Mouse (Mus musculus): Measurements from ENCODE around the gene Mlf2. TPM values are rescaled to one million over a fixed set of nuclear protein-coding genes. Genes with fewer than 3 reads are reported as not detected.
A peak's percentile ranks its signal among the peaks of the same experiment; 100 is the strongest.

The Mlf2 gene
- polyA plus RNA-seq, 2 experiments from 2014 or later = 39.0 to 40.7 TPM

DNA sequence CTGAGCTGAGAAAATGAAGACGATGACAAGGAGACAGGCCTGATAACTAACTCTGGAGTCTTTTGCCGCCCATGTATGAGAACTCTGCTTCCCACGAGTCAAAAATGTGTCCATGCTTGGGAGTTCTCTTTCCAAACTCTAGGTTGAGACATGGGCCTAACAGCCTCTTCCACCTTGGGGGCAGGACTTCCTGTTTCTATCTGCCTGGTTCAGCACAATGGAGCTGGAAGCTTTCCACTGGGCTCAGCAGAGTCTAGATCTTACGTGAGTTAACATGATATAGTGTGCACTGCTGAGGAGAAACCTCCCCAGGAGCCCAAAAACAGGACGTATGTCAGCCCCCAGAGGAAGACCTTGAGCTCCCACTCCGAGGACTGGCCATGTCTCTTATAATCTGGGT lies 18.0 kb upstream of the Mlf2 start:
- ATAC-seq = no peak

GRCm38 (mm10) chr6:124913721-124914285 lies 17.4 kb upstream of the Mlf2 start:
- ATAC-seq = no peak

DNA sequence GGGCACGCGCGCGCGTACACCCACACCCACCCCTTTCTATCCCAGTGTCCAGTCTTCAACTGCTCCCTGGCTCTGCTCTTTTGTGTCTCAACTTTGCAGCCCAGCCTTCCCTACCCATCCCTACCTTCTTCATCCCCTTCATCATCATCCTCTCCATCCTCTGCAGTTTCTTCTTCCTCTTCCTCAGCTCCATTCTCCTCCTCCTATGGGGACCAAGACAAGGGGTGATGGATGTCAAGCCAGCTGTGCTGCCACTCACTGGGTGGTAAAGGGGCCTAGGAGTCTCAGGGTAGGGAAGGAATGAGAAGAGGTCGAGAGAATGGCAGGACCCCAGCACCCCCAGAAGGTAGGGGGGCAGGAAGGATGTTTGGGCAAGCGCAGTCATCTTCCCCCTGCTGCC lies 16.7 kb upstream of the Mlf2 start:
- ATAC-seq = no peak

- ATAC-seq = no peak
These were observed 15.8 kb upstream of the Mlf2 start for GRCm38 (mm10) chr6:124915160-124915941.

DNA sequence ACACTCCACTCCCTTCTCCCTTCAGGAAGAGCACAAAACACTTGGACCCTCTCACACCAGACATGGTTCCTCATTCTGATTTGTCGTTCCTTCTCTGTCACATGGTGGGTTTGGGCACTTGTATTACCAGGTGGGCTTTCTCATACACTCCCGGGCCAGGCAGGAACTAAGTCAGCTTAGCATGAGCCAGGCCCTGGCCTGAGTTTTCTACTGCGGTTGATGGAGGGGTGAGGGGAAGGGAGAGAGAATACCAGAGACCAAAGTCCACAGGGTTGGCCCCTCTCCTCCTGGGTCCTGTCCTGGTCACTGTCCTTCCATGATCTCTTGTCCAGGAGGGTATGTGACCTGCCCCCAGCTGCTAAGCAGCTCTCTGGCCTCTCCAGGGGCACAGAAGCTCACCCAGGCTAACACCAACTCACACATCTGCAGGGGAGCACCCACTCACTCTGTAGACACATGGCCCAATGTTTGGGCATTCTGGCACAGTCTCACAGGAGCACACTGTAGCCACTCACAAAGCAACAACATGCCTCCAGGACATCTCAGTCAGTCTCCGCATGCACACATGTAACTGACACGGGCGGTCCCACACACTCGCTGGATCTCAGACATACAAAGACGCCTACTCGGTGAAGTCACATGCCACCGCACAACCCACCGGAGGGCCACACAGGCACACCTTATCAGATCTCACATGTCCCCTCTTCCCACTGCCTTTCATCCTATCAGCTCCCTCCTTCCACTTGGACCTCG lies 15.1 kb upstream of the Mlf2 start:
- peak; percentile 8 for ATAC-seq

- peak; percentile 75 for ATAC-seq
These were observed 14.3 kb upstream of the Mlf2 start for GRCm38 (mm10) chr6:124916695-124917517.

GRCm38 (mm10) chr6:124917518-124918330 lies 13.5 kb upstream of the Mlf2 start:
- ATAC-seq = peak; percentile 37

DNA sequence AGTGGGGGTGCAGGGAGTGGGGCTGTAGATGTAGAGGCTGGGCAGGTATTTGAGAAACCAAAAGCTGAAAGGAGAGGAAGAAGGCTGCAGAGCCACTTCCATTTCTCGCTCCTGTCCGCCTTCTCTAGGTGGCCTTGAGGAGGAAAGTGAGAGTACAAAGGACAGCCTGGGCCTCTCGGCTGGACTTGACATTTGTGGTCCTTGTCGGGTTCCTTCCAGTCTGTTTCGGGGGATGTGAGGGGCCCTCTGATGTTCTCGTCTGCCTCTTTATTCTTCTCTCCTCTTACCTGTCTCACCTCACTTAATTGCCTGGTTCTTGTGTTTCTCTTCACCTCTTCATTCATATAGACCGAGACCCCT lies 12.9 kb upstream of the Mlf2 start:
- no peak for ATAC-seq

- no peak for ATAC-seq
These were observed 12.1 kb upstream of the Mlf2 start for GRCm38 (mm10) chr6:124918890-124919627.

DNA sequence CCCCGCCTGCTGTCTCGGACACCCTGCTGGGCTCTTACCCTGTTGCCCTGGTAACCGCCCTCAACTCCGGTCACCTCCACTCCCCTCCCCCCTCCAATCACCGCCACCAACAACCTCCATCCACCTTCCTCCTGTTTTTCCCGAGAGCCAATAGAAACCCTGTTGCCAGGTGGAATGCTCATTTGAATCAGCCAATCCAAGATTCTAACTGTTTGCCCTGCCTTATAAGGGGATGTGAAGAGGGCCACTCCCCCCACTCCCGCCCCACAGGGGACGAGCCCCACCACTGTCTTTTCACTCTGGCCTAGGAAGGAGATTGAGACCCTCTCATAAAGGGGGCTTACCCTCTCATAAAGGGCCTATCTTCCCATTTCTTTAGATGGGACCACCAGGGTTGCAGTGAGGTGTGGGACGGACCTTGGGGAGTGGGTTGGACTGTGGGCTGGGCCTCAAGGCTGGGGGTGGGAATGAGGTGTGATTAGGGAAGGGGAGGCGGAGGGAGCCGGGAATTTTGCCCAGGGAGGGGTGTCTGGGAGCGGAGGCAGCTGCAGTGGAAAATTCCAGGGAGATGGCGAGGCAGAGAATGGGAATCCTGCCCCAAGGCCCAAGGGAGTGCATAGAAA lies 11.4 kb upstream of the Mlf2 start, which contains the start of gene Ptms:
Gene Ptms, minus strand, starts transcription at position 409 of the 623 bp plus-strand sequence.
- peak; percentile 56 for ATAC-seq

DNA sequence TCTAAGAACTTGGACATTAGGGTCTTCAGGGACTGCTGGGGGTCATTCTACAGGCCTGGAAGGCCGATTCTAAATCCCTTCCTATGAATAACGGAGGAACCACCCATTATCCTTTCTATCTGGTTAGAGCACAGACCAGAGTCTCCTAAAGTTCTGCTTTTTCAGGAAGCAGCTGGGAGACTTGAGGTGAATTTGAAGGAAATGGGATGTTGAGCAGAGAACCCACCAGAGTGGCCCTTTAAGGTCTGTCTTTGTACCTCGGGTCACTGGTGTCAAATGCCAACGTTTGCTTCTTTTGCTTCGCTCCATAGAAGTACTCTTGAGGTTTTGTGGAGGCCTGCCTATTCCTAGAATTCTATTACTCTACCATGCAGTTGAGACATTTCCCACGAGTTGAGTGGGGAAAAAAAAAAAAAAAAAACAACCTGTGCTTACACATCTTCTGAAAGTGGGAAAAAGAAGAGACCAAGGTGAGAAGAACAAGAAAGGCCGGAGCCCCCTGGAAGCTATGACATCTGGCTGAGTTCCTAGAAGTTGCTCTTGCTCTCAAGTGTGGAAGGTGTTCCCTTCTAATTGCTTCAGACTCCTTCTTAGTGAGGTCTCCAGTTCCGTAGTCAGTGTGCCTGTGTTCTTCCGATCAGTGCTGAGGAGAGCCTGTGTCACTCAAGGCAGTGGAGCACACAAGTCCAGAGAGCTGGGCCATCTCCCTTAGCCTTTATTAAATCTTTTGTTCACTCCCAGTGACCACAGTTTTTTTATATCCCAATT lies 10.7 kb upstream of the Mlf2 start:
- ATAC-seq = no peak

DNA sequence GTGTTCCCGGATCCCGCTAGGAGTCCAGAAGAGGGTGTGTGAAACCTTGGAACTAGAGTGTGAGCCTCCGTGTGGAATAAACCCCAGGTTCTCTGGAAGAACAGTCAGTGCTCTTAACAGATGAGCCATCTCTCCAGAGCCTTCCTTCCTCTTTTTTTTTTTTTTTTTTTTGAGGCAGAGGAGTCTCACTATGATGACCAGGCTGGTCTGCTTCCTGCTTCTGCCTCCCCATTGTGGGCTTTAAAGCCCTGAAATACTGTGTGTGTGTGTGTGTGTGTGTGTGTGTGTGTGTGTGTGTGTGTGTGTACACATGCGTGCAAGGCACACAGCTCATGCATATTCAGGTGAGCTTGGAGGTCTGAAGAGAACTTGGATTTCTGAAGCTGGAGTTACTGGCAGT lies 9.6 kb upstream of the Mlf2 start:
- ATAC-seq = no peak

- no peak for ATAC-seq
These were observed 5.9 kb upstream of the Mlf2 start for GRCm38 (mm10) chr6:124925173-124925793.

DNA sequence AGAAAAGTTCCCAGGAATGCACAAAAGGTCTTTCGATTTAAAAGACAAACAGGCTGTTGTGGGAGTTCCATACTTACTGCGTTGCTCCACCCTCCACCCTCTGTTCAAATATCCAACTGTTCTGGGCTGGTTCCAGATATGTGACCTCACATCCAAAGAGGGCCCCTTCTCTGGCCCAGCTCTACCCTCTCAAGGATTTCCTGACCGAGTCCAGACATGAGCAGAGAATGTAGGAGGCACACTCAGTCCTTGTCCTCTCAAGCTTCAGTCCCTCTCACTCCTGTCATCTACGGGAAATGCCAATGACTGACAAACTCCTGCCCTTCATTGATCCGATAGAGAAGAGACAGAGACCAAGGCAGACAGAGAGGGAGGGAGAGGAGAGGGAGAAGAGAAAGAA lies 5.2 kb upstream of the Mlf2 start:
- no peak for ATAC-seq

GRCm38 (mm10) chr6:124930231-124930630 lies 955 bp upstream of the Mlf2 start:
- peak; percentile 4 for ATAC-seq

- ATAC-seq = no peak
These were observed 533 bp downstream of the Mlf2 start for GRCm38 (mm10) chr6:124931525-124932313.

GRCm38 (mm10) chr6:124932314-124932695 lies 1.1 kb downstream of the Mlf2 start:
- ATAC-seq = no peak

DNA sequence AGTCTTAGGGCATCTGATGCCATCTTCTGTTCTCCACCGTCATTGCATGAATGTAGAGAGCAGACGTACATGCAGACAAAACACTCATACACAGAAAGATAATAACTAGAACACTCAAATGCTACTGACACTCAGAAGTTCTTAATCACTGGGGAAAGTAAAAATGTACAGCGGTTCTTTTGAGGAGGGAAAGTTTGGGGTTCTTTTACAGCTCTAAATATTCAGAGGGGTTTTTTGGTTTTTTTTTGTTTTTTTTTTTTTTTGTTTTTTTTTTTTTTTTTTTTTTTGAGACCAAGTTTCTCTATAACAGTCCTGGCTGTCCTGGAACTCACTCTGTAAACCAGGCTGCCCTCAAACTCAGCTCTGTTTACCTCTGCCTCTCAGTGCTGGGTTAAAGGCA lies 1.9 kb downstream of the Mlf2 start:
- no peak for ATAC-seq

DNA sequence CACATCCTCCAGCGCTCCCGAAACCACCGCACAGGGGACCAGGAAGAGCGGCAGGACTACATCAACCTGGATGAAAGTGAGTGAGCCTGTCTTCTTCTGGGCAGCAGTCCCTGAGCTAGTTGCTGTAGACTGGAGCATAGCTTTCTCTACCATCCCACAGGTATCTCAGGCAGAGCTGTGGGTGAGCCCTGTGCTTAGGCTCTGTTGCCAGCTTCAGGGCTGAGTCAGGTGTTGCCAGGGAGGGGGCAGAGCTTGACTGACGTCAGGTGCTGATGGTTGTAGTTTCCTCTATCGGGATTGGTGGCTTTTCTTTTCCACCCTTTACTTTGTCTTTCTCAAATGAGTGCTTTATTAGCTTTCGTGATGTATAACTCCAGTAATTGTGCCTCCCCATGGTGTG lies 3.5 kb downstream of the Mlf2 start:
- ATAC-seq = no peak

Measured in CD4-positive, CD25-positive, alpha-beta regulatory T cell, adult 4 months (primary cell).